Mouse (Mus musculus): ENCODE measurements around the gene Prm2. TPM values are rescaled to one million over a fixed set of nuclear protein-coding genes. Genes with fewer than 3 reads are reported as not detected.
"Not testable (repeated sequence)": the region's sequence is repeated elsewhere in the genome, so short reads cannot be mapped to it uniquely, and the experiment has no call there.

Gene Prm2
- total RNA-seq, 1 experiment from 2014 or later = 11.8 TPM

GRCm38 (mm10) chr16:10818579-10819135 lies 22.7 kb upstream of the Prm2 start:
- ATAC-seq (replicated peaks; ENCODE audit: insufficient number of reproducible peaks, low FRiP score, low TSS enrichment, poor library complexity, severe bottlenecking) = no peak

GRCm38 (mm10) chr16:10814864-10815263 lies 18.9 kb upstream of the Prm2 start:
- ATAC-seq (replicated peaks; ENCODE audit: insufficient number of reproducible peaks, low FRiP score, low TSS enrichment, poor library complexity, severe bottlenecking) = no peak

- ATAC-seq (replicated peaks; ENCODE audit: insufficient number of reproducible peaks, low FRiP score, low TSS enrichment, poor library complexity, severe bottlenecking) = no peak
Observed at GRCm38 (mm10) chr16:10813726-10814125, 17.8 kb upstream of the Prm2 start.

GRCm38 (mm10) chr16:10812865-10813371 lies 17.0 kb upstream of the Prm2 start, which contains the start of gene Gm11172:
Gene Gm11172 (plus strand): TSS chr16:10812915.
- ATAC-seq (replicated peaks; ENCODE audit: insufficient number of reproducible peaks, low FRiP score, low TSS enrichment, poor library complexity, severe bottlenecking) = no peak

GRCm38 (mm10) chr16:10810376-10810775 lies 14.4 kb upstream of the Prm2 start:
- no peak for ATAC-seq (replicated peaks; ENCODE audit: insufficient number of reproducible peaks, low FRiP score, low TSS enrichment, poor library complexity, severe bottlenecking)

GRCm38 (mm10) chr16:10805789-10806527 lies 10.0 kb upstream of the Prm2 start, which contains the start of gene Prm1:
Gene Prm1 (minus strand): TSS chr16:10805839.
- ATAC-seq (replicated peaks; ENCODE audit: insufficient number of reproducible peaks, low FRiP score, low TSS enrichment, poor library complexity, severe bottlenecking) = no peak

- not testable (repeated sequence) for ATAC-seq (replicated peaks; ENCODE audit: insufficient number of reproducible peaks, low FRiP score, low TSS enrichment, poor library complexity, severe bottlenecking)
Observed at GRCm38 (mm10) chr16:10802420-10802819, 6.5 kb upstream of the Prm2 start.

GRCm38 (mm10) chr16:10790702-10791101 lies 5.2 kb downstream of the Prm2 start, which contains the start of gene Prm3:
Gene Prm3 (minus strand): TSS chr16:10790914.
- no peak for ATAC-seq (replicated peaks; ENCODE audit: insufficient number of reproducible peaks, low FRiP score, low TSS enrichment, poor library complexity, severe bottlenecking)

- ATAC-seq (replicated peaks; ENCODE audit: insufficient number of reproducible peaks, low FRiP score, low TSS enrichment, poor library complexity, severe bottlenecking) = no peak
Observed at GRCm38 (mm10) chr16:10788866-10789265, 7.1 kb downstream of the Prm2 start.

GRCm38 (mm10) chr16:10788271-10788670 lies 7.7 kb downstream of the Prm2 start, which contains the start of gene Tnp2:
Gene Tnp2 (minus strand): TSS chr16:10788660.
- ATAC-seq (replicated peaks; ENCODE audit: insufficient number of reproducible peaks, low FRiP score, low TSS enrichment, poor library complexity, severe bottlenecking) = no peak

- no peak for ATAC-seq (replicated peaks; ENCODE audit: insufficient number of reproducible peaks, low FRiP score, low TSS enrichment, poor library complexity, severe bottlenecking)
Observed at GRCm38 (mm10) chr16:10787548-10788058, 8.3 kb downstream of the Prm2 start.

GRCm38 (mm10) chr16:10786782-10787547 lies 9.0 kb downstream of the Prm2 start:
- no peak for ATAC-seq (replicated peaks; ENCODE audit: insufficient number of reproducible peaks, low FRiP score, low TSS enrichment, poor library complexity, severe bottlenecking)

GRCm38 (mm10) chr16:10786288-10786687 lies 9.6 kb downstream of the Prm2 start:
- peak; percentile 79 for ATAC-seq (replicated peaks; ENCODE audit: insufficient number of reproducible peaks, low FRiP score, low TSS enrichment, poor library complexity, severe bottlenecking)

GRCm38 (mm10) chr16:10785371-10786231 lies 10.3 kb downstream of the Prm2 start, which contains the start of gene Socs1:
Gene Socs1 (minus strand): TSS chr16:10785536.
- peak; percentile 42 for ATAC-seq (replicated peaks; ENCODE audit: insufficient number of reproducible peaks, low FRiP score, low TSS enrichment, poor library complexity, severe bottlenecking)

- ATAC-seq (replicated peaks; ENCODE audit: insufficient number of reproducible peaks, low FRiP score, low TSS enrichment, poor library complexity, severe bottlenecking) = peak; percentile 43
Observed at GRCm38 (mm10) chr16:10784793-10785370, 11.1 kb downstream of the Prm2 start.

GRCm38 (mm10) chr16:10783883-10784792 lies 11.8 kb downstream of the Prm2 start:
- ATAC-seq (replicated peaks; ENCODE audit: insufficient number of reproducible peaks, low FRiP score, low TSS enrichment, poor library complexity, severe bottlenecking) = no peak

GRCm38 (mm10) chr16:10783451-10783850 lies 12.5 kb downstream of the Prm2 start:
- ATAC-seq (replicated peaks; ENCODE audit: insufficient number of reproducible peaks, low FRiP score, low TSS enrichment, poor library complexity, severe bottlenecking) = no peak

Measured in monocyte, adult 5-6 weeks (primary cell).